Mouse (Mus musculus) heart, postnatal 0 days (tissue): ENCODE measurements at regions not wholly inside any gene's neighbourhood (a gene's known extent, or its start where the extent isn't known, plus 50 kb on each side); places are given as distances from the start of the nearest gene placed in this dataset.

Experiments
- ATAC-seq: fragments of 200-750 bp; cut with Nextera tagmentation; 2 replicates; pipeline ENCODE4 v1.8.0; 2017; ENCODE audit warnings: low read depth, moderate number of reproducible peaks, moderate library complexity; ENCODE audit not compliant: insufficient read depth
- DNase-seq: peaks from one replicate; pipeline ENCODE4 v3.0.0-alpha.2; 2016; ENCODE audit warnings: low spot score
- H3K27ac ChIP-seq: fragments of 300-500 bp; sonication (generic); 2 replicates; pipeline ENCODE4 v1.5.1; 2014; ENCODE audit warnings: low read depth, mild to moderate bottlenecking
- H3K27me3 ChIP-seq: fragments of 300-500 bp; sonication (generic); 2 replicates; pipeline ENCODE4 v1.6.1; 2014; ENCODE audit warnings: low read length, mixed read lengths; ENCODE audit not compliant: control insufficient read depth, insufficient read depth
- H3K36me3 ChIP-seq: fragments of 300-500 bp; sonication (generic); replicated peaks from 2 replicates; pipeline ENCODE4 v1.6.1; 2014; ENCODE audit warnings: low read length, mixed read lengths; ENCODE audit not compliant: control insufficient read depth, insufficient read depth
- H3K4me1 ChIP-seq: fragments of 300-500 bp; sonication (generic); 2 replicates; pipeline ENCODE4 v1.6.1; 2014; ENCODE audit warnings: antibody characterized with exemption; ENCODE audit not compliant: control insufficient read depth, insufficient read depth
- H3K4me2 ChIP-seq: fragments of 300-500 bp; sonication (generic); 2 replicates; pipeline ENCODE4 v1.6.1; 2014; ENCODE audit warnings: low read depth, mild to moderate bottlenecking, low read length, moderate library complexity
- H3K4me3 ChIP-seq: fragments of 300-500 bp; sonication (generic); 2 replicates; pipeline ENCODE4 v1.5.1; 2014; ENCODE audit warnings: low read depth, low read length
- H3K9ac ChIP-seq: fragments of 300-500 bp; sonication (generic); replicated peaks from 2 replicates; pipeline ENCODE4 v1.6.1; 2014; ENCODE audit warnings: low read depth, low read length, mixed read lengths
- H3K9me3 ChIP-seq: fragments of 300-500 bp; sonication (generic); replicated peaks from 2 replicates; pipeline ENCODE4 v1.6.1; 2016; ENCODE audit warnings: low read length; ENCODE audit not compliant: control insufficient read depth
- CTCF ChIP-seq: IDR thresholded peaks from 2 replicates; pipeline ENCODE4 v1.5.1; 2016; ENCODE audit warnings: antibody characterized with exemption, control low read depth, low read depth
- EP300 ChIP-seq: IDR thresholded peaks from 2 replicates; pipeline ENCODE4 v1.6.1; 2016; ENCODE audit warnings: antibody characterized with exemption, low read depth
- WGBS: fragments of 180-500 bp; shearing (Covaris S2); extraction: QIAGEN DNeasy Blood & Tissue Kit; methylation state at CpG from one replicate; pipeline ENCODE4 v1.1.7; 2014; 5-methylcytosine and 5-hydroxymethylcytosine counted together

GRCm38 (mm10) chr6:101488466-101488865, 110.8 kb upstream of the Pdzrn3 start:
- no peak for ATAC-seq
- no peak overlapping the region for H3K9ac ChIP-seq
- DNase-seq, result no peak
- H3K27me3 ChIP-seq, result no peaks in the 10 kb centered on the region
- no peaks in the 10 kb centered on the region for H3K9me3 ChIP-seq
- WGBS, result 58% methylated on average over 2 of the region's 2 CpGs
- H3K27ac ChIP-seq, result no peak overlapping the region
- H3K4me3 ChIP-seq, result no peak overlapping the region
- H3K4me2 ChIP-seq, result no peak overlapping the region
- no peaks in the 10 kb centered on the region for H3K4me1 ChIP-seq
- TF ChIP-seq EP300 (no peak), CTCF (no peak)
- no peaks in the 10 kb centered on the region for H3K36me3 ChIP-seq

GRCm38 (mm10) chr6:101484526-101485287, 107.0 kb upstream of the Pdzrn3 start:
- H3K36me3 ChIP-seq, result no peaks in the 10 kb centered on the region
- no peaks in the 10 kb centered on the region for H3K9me3 ChIP-seq
- H3K4me1 ChIP-seq, result no peaks in the 10 kb centered on the region
- H3K4me2 ChIP-seq, result no peak overlapping the region
- TF ChIP-seq CTCF, result no peak
- no peak for TF ChIP-seq EP300
- DNase-seq, result peak; percentile 29
- no peak overlapping the region for H3K27ac ChIP-seq
- 46% methylated on average over 12 of the region's 12 CpGs for WGBS
- no peak overlapping the region for H3K4me3 ChIP-seq
- H3K27me3 ChIP-seq, result no peaks in the 10 kb centered on the region
- ATAC-seq, result no peak
- no peak overlapping the region for H3K9ac ChIP-seq

DNA sequence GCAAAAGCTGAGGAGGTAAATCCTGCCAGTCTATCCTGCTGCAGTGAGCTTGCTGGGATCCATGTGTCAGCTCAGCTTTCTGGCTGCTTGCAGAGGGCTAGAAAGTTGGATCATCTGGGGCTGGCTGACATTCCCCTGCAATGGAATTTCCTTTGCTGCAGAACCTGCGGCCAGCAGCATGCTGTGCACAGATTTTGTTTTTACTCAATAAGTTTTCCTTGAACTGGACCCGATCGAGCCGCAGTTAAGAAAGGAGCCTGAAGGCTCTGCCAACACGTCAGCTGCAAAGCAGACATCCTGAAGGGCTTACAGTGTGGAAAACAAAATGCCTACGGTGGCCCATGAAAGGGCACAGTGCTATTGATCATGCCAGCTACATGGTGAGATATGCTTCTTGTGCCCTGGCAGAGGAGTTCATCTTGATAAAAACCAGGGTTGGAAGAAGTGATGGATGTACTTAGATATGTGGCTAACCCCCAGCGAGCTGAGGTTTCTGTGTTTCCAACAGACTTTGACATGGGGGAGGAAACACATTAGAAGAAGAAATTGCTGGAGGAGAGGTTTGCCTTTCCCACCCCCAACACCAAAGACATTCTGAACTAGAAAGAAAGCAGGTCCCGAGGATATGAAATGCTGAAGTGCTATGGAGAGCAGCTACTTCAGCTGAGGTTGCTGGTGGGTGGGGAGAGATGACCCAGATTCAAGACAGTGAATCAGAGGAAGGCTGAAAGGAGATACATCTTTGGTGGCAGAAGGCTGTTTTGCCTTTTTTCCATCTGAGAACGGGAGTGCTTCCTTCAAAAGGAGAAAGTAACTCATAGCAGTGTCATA, 105.2 kb upstream of the Pdzrn3 start:
- no peak; the same call in 1 of the 2 replicates for ATAC-seq
- WGBS, result 32% methylated on average over 9 of the region's 9 CpGs
- peak; percentile 26 for DNase-seq
- H3K36me3 ChIP-seq, result no peaks in the 10 kb centered on the region
- H3K4me1 ChIP-seq, result no peaks in the 10 kb centered on the region
- no peak overlapping the region for H3K4me3 ChIP-seq
- H3K27me3 ChIP-seq, result no peaks in the 10 kb centered on the region
- no peak overlapping the region; the same call in 1 of the 2 replicates for H3K27ac ChIP-seq
- no peaks in the 10 kb centered on the region for H3K9me3 ChIP-seq
- no peak overlapping the region for H3K9ac ChIP-seq
- TF ChIP-seq EP300 (no peak), CTCF (no peak)
- no peak overlapping the region for H3K4me2 ChIP-seq

DNA sequence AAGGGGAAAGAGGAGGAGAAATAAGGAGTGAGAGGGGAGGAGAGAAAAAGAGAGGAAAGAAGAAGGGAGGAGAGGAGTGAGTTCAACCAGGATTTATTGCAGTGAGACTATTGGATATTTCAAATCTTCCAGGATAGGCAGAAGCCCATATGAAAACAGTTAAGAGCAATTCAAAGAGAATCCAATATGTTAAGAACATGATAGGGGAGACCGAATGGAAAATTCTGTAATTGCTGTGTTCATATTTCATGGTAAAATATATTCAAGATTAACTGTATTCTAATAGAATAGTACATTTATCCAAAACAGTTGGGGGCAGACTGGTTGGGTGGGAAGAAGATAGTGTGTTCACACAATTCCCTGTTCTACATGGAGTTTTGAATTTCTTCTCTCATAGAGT, 96.3 kb upstream of the Pdzrn3 start:
- no peaks in the 10 kb centered on the region for H3K36me3 ChIP-seq
- H3K9me3 ChIP-seq, result no peaks in the 10 kb centered on the region
- TF ChIP-seq EP300 (no peak), CTCF (no peak)
- H3K27ac ChIP-seq, result no peak overlapping the region
- H3K4me2 ChIP-seq, result no peak overlapping the region
- DNase-seq (no peak), ATAC-seq (no peak)
- no peaks in the 10 kb centered on the region for H3K4me1 ChIP-seq
- H3K4me3 ChIP-seq, result no peak overlapping the region
- H3K27me3 ChIP-seq, result no peaks in the 10 kb centered on the region
- WGBS, result 81% methylated on average over 1 of the region's 1 CpGs
- H3K9ac ChIP-seq, result no peak overlapping the region

- WGBS, result 40% methylated on average over 5 of the region's 5 CpGs
- H3K4me2 ChIP-seq, result no peak overlapping the region
- no peaks in the 10 kb centered on the region for H3K9me3 ChIP-seq
- peak; percentile 22 for DNase-seq
- H3K4me1 ChIP-seq, result no peaks in the 10 kb centered on the region
- ATAC-seq, result peak; percentile 64
- no peaks in the 10 kb centered on the region for H3K36me3 ChIP-seq
- TF ChIP-seq CTCF, result peak; percentile 25
- TF ChIP-seq EP300, result no peak
- no peak overlapping the region for H3K27ac ChIP-seq
- H3K4me3 ChIP-seq, result no peak overlapping the region
- H3K27me3 ChIP-seq, result no peaks in the 10 kb centered on the region
- H3K9ac ChIP-seq, result no peak overlapping the region
Observed at GRCm38 (mm10) chr6:101473257-101473925, 95.7 kb upstream of the Pdzrn3 start.
